Mouse (Mus musculus): ENCODE measurements around the gene G0s2. TPM values are rescaled to one million over a fixed set of nuclear protein-coding genes. Genes with fewer than 3 reads are reported as not detected.
"Not testable (repeated sequence)": the region's sequence is repeated elsewhere in the genome, so short reads cannot be mapped to it uniquely, and the experiment has no call there.

The G0s2 gene
- polyA plus RNA-seq, 1 experiment from 2014 or later, result 6.2 TPM

DNA sequence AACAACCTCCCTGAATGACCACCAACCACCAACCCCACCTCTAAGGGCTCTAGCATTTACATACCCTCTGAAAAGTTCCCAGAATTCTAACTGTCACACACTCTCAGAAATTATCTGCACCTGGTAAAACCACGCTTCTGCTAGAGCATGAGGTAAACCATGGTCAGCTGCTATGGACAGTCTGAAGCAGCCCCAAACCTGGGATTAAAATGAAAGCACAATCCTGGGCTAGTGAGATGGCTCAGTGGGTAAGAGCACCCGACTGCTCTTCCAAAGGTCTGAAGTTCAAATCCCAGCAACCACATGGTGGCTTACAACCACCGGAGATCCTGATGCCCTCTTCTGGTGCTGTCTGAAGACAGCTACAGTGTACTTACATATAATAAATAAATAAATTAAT lies 19.1 kb downstream of the G0s2 start:
- H3K4me2 ChIP-seq (ENCODE audit: low read depth, severe bottlenecking); H3K36me3 ChIP-seq (ENCODE audit: control insufficient read depth, insufficient read depth, low read length); DNase-seq (ENCODE audit: low spot score); H3K4me1 ChIP-seq (ENCODE audit: control insufficient read depth, insufficient read depth, low read length); H3K27me3 ChIP-seq (ENCODE audit: control insufficient read depth, insufficient read depth, low read length); H3K9me3 ChIP-seq (ENCODE audit: control insufficient read depth, low read length); H3K9ac ChIP-seq (ENCODE audit: low read length); ATAC-seq (ENCODE audit: insufficient number of reproducible peaks, low FRiP score, low TSS enrichment, low read depth); H3K4me3 ChIP-seq (ENCODE audit: low read depth, low read length); H3K27ac ChIP-seq (replicated peaks; ENCODE audit: low read depth, low read length): not testable (repeated sequence)
- WGBS, result 74% methylated on average over 3 of the region's 3 CpGs

DNA sequence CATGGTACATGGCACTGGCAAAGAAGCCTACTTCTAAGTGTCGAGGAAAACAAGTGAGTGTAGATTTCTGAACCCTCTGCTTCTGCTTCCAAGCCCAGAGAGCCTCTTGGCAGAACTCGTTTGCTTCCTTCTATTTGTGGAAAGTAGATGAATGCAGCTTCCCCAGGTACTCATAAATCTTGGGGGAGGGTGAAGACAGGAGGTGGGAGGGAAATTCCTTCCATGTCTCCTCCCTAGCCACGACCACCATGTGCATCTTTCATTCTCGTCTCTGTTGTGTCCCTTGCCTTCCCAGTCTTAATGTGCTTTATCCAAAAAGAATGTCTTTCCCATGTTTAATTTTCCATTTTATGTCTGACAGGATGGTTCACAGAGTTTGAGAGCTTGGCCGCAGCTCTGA lies 20.4 kb downstream of the G0s2 start:
- H3K27me3 ChIP-seq (ENCODE audit: control insufficient read depth, insufficient read depth, low read length), result no peaks in the 10 kb centered on the region
- WGBS, result 27% methylated on average over 5 of the region's 5 CpGs
- no peaks in the 10 kb centered on the region for H3K9me3 ChIP-seq (ENCODE audit: control insufficient read depth, low read length)
- no peak for DNase-seq (ENCODE audit: low spot score)
- no peaks in the 10 kb centered on the region for H3K36me3 ChIP-seq (ENCODE audit: control insufficient read depth, insufficient read depth, low read length)
- no peaks in the 10 kb centered on the region for H3K4me1 ChIP-seq (ENCODE audit: control insufficient read depth, insufficient read depth, low read length)
- H3K27ac ChIP-seq (replicated peaks; ENCODE audit: low read depth, low read length), result no peak overlapping the region
- no peak for ATAC-seq (ENCODE audit: insufficient number of reproducible peaks, low FRiP score, low TSS enrichment, low read depth)
- H3K9ac ChIP-seq (ENCODE audit: low read length), result no peak overlapping the region
- H3K4me3 ChIP-seq (ENCODE audit: low read depth, low read length), result no peak overlapping the region
- H3K4me2 ChIP-seq (ENCODE audit: low read depth, severe bottlenecking), result no peak overlapping the region

DNA sequence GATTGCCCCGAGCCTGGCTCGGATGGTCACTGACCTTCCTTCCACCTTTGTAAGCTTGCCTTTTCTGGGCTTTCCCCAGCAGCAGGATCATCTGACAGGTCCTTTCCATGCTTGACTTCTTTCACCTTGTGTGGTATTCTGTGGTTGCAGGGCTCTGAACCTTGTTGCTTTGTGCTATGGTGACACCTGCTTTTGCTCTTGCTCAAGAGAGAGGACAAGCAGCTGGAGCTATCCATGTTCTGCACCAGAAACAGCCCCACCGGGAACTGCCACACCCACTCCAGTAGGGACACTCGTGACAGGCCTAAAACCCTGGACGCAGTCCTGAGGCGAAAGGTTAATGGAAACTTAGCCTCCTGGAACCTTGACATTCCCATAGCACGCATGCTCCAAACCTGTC lies 21.6 kb downstream of the G0s2 start:
- no peak overlapping the region for H3K27ac ChIP-seq (replicated peaks; ENCODE audit: low read depth, low read length)
- H3K4me3 ChIP-seq (ENCODE audit: low read depth, low read length), result no peak overlapping the region
- H3K4me2 ChIP-seq (ENCODE audit: low read depth, severe bottlenecking), result no peak overlapping the region
- no peak overlapping the region for H3K9ac ChIP-seq (ENCODE audit: low read length)
- no peak for DNase-seq (ENCODE audit: low spot score)
- no peaks in the 10 kb centered on the region for H3K27me3 ChIP-seq (ENCODE audit: control insufficient read depth, insufficient read depth, low read length)
- no peaks in the 10 kb centered on the region for H3K4me1 ChIP-seq (ENCODE audit: control insufficient read depth, insufficient read depth, low read length)
- no peak for ATAC-seq (ENCODE audit: insufficient number of reproducible peaks, low FRiP score, low TSS enrichment, low read depth)
- H3K9me3 ChIP-seq (ENCODE audit: control insufficient read depth, low read length), result no peaks in the 10 kb centered on the region
- 84% methylated on average over 7 of the region's 7 CpGs for WGBS
- no peaks in the 10 kb centered on the region for H3K36me3 ChIP-seq (ENCODE audit: control insufficient read depth, insufficient read depth, low read length)

DNA sequence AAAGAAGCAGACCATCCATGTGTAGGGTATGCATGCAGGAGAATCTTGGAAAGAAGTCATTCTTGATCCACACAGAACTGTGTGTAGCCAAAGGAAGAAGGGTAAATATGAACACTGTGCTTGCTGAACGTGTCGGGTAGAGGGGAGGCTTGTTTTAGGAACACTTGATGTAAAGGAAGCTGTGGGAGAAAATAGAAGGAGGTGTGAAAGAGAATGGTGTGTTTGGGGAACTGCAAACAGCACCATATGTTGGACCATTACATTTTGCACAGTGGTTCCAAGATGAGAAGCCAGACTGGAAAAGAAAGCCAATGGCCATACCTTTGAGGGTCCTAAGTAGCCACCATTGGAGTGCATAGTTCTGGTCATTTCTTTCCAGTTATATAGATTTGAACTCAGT lies 23.0 kb downstream of the G0s2 start:
- H3K4me2 ChIP-seq (ENCODE audit: low read depth, severe bottlenecking), result no peak overlapping the region
- 83% methylated on average over 2 of the region's 2 CpGs for WGBS
- no peak overlapping the region for H3K27ac ChIP-seq (replicated peaks; ENCODE audit: low read depth, low read length)
- H3K4me1 ChIP-seq (ENCODE audit: control insufficient read depth, insufficient read depth, low read length), result no peaks in the 10 kb centered on the region
- DNase-seq (ENCODE audit: low spot score) (no peak), ATAC-seq (ENCODE audit: insufficient number of reproducible peaks, low FRiP score, low TSS enrichment, low read depth) (no peak)
- H3K9ac ChIP-seq (ENCODE audit: low read length), result no peak overlapping the region
- H3K4me3 ChIP-seq (ENCODE audit: low read depth, low read length), result no peak overlapping the region
- no peaks in the 10 kb centered on the region for H3K9me3 ChIP-seq (ENCODE audit: control insufficient read depth, low read length)
- no peaks in the 10 kb centered on the region for H3K36me3 ChIP-seq (ENCODE audit: control insufficient read depth, insufficient read depth, low read length)
- H3K27me3 ChIP-seq (ENCODE audit: control insufficient read depth, insufficient read depth, low read length), result no peaks in the 10 kb centered on the region

DNA sequence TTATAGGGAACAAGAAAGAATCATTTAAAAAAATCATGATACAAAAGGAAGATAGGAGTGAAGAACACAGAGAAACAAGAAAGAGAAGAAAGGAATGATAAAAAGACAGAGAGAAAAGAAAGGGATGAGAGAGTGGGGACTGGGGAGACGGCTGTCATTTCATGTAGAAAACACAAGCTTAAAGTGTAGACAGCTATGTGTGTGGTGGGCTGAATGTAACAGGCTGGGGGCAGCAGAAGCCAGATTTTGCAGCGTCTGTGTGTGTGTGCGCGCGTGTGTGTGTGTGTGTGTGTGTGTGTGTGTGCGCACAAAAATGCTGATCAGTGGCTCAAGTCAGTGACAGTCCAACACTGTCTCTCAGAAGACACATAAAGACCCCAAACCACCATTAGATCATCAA lies 28.8 kb downstream of the G0s2 start:
- Histone ChIP-seq H3K9ac (ENCODE audit: low read length) (no peak overlapping the region), H3K27ac (replicated peaks; ENCODE audit: low read depth, low read length) (no peak overlapping the region), H3K4me2 (ENCODE audit: low read depth, severe bottlenecking) (no peak overlapping the region), H3K36me3 (ENCODE audit: control insufficient read depth, insufficient read depth, low read length) (no peaks in the 10 kb centered on the region), H3K27me3 (ENCODE audit: control insufficient read depth, insufficient read depth, low read length) (no peaks in the 10 kb centered on the region), H3K4me3 (ENCODE audit: low read depth, low read length) (no peak overlapping the region), H3K4me1 (ENCODE audit: control insufficient read depth, insufficient read depth, low read length) (no peaks in the 10 kb centered on the region), H3K9me3 (ENCODE audit: control insufficient read depth, low read length) (no peaks in the 10 kb centered on the region)
- WGBS, result 78% methylated on average over 6 of the region's 6 CpGs
- no peak for ATAC-seq (ENCODE audit: insufficient number of reproducible peaks, low FRiP score, low TSS enrichment, low read depth)
- no peak for DNase-seq (ENCODE audit: low spot score)

DNA sequence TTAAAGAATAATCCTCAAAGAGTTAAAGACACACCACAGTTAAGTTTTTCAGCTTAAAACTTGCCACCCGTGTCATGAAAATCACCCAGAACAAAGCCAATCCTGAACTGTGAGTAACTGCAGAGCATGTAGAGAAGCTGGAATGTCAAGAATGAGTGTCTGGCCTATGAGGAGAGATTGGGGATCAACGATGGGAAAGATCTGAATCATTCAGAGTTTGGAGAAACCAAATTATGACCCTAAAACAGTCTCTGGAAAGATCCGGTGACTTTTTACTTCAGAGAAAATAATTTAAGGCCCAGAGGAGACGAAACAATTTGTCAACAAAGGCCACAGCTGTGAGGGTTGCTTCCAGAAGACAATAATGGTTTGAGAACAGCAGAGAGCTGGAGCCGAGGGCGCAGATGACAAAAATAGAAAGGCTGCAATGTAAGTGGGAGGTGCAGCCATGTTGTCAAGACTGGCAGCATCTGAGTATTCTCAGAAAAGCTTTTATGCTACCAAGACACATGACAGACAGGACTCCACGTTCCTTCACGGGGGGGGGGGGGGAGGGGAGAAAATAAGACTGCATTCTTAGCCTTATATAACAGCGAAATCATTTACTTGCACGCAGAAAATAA lies 29.3 kb downstream of the G0s2 start:
- H3K27ac ChIP-seq (replicated peaks; ENCODE audit: low read depth, low read length), result no peak overlapping the region

DNA sequence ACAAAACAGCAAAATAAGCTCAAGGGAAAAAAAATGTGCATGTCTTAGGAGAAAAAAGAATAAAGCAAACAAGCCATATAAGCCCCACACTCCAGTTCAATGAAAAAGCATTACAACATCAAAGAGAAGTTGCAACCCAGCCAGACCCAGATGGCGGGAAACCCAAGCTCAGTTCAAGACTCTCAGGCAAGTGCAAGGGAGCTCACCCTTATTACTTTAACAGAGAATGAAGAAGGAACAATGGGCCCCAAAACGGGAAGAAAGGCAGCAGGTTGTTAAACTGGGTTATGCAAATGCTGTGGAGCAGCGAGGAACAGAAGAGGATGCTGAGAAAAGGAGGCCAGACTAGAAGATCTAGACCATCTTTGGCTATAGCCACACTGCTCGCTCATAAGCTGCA lies 30.2 kb downstream of the G0s2 start:
- 65% methylated on average over 4 of the region's 4 CpGs for WGBS
- H3K9ac ChIP-seq (ENCODE audit: low read length), result no peak overlapping the region
- no peaks in the 10 kb centered on the region for H3K36me3 ChIP-seq (ENCODE audit: control insufficient read depth, insufficient read depth, low read length)
- no peak overlapping the region for H3K4me2 ChIP-seq (ENCODE audit: low read depth, severe bottlenecking)
- no peak overlapping the region for H3K27ac ChIP-seq (replicated peaks; ENCODE audit: low read depth, low read length)
- ATAC-seq (ENCODE audit: insufficient number of reproducible peaks, low FRiP score, low TSS enrichment, low read depth), result no peak
- H3K27me3 ChIP-seq (ENCODE audit: control insufficient read depth, insufficient read depth, low read length), result no peaks in the 10 kb centered on the region
- no peaks in the 10 kb centered on the region for H3K9me3 ChIP-seq (ENCODE audit: control insufficient read depth, low read length)
- DNase-seq (ENCODE audit: low spot score), result no peak
- H3K4me1 ChIP-seq (ENCODE audit: control insufficient read depth, insufficient read depth, low read length), result no peaks in the 10 kb centered on the region
- H3K4me3 ChIP-seq (ENCODE audit: low read depth, low read length), result no peak overlapping the region

More for the DNA sequence above, 29.3 kb downstream of the G0s2 start:
- no peak overlapping the region for H3K4me3 ChIP-seq (ENCODE audit: low read depth, low read length)
- no peak overlapping the region for H3K9ac ChIP-seq (ENCODE audit: low read length)
- no peaks in the 10 kb centered on the region for H3K36me3 ChIP-seq (ENCODE audit: control insufficient read depth, insufficient read depth, low read length)
- 75% methylated on average over 10 of the region's 10 CpGs for WGBS
- no peaks in the 10 kb centered on the region for H3K27me3 ChIP-seq (ENCODE audit: control insufficient read depth, insufficient read depth, low read length)
- DNase-seq (ENCODE audit: low spot score) (no peak), ATAC-seq (ENCODE audit: insufficient number of reproducible peaks, low FRiP score, low TSS enrichment, low read depth) (no peak)
- no peaks in the 10 kb centered on the region for H3K9me3 ChIP-seq (ENCODE audit: control insufficient read depth, low read length)
- no peak overlapping the region for H3K4me2 ChIP-seq (ENCODE audit: low read depth, severe bottlenecking)
- no peaks in the 10 kb centered on the region for H3K4me1 ChIP-seq (ENCODE audit: control insufficient read depth, insufficient read depth, low read length)

DNA sequence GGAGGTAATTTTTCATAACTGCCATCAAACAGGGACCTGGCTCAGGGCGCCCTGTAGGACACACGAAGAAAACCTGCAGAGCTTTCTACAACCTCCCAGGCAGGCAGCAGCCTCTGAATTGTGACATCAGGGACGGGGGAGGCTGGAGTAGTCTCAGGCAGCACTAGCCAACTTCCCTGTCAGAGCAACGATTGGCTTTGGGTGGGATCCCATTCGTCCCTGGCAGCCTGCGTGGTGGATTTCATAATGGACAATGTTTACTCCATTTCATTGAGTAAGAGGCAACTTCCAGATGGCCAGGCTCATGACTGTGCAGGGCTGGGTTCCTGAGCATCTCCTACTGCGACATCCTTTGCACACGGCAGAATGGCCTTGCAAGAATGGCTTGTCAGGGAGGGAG lies 30.8 kb downstream of the G0s2 start:
- Histone ChIP-seq H3K27me3 (ENCODE audit: control insufficient read depth, insufficient read depth, low read length) (no peaks in the 10 kb centered on the region), H3K4me1 (ENCODE audit: control insufficient read depth, insufficient read depth, low read length) (no peaks in the 10 kb centered on the region), H3K9me3 (ENCODE audit: control insufficient read depth, low read length) (no peaks in the 10 kb centered on the region), H3K4me2 (ENCODE audit: low read depth, severe bottlenecking) (no peak overlapping the region), H3K27ac (replicated peaks; ENCODE audit: low read depth, low read length) (no peak overlapping the region), H3K4me3 (ENCODE audit: low read depth, low read length) (no peak overlapping the region), H3K36me3 (ENCODE audit: control insufficient read depth, insufficient read depth, low read length) (no peaks in the 10 kb centered on the region), H3K9ac (ENCODE audit: low read length) (no peak overlapping the region)
- DNase-seq (ENCODE audit: low spot score) (no peak), ATAC-seq (ENCODE audit: insufficient number of reproducible peaks, low FRiP score, low TSS enrichment, low read depth) (no peak)
- WGBS, result 82% methylated on average over 8 of the region's 8 CpGs

DNA sequence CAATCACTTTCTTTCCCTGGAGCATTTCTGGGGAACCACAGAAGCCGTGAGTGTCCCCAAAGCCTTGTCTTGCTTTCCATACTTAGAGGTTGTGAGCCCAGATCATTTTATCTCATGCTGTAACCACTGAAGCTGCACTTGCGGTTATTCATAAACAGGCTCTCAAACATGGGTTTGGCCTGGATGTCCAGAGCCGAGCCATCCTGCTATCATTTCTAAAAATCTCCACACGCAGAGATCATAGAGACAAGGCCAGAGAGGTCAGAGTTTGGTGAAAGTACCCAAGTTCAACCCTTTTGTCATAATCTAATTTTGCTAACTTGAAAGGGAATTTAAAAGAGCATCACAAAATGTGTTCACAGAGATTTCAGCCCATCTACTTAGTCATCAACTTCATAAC lies 31.6 kb downstream of the G0s2 start:
- ATAC-seq (ENCODE audit: insufficient number of reproducible peaks, low FRiP score, low TSS enrichment, low read depth) (no peak), DNase-seq (ENCODE audit: low spot score) (no peak)
- Histone ChIP-seq H3K36me3 (ENCODE audit: control insufficient read depth, insufficient read depth, low read length) (no peaks in the 10 kb centered on the region), H3K4me1 (ENCODE audit: control insufficient read depth, insufficient read depth, low read length) (no peaks in the 10 kb centered on the region), H3K27me3 (ENCODE audit: control insufficient read depth, insufficient read depth, low read length) (no peaks in the 10 kb centered on the region), H3K4me3 (ENCODE audit: low read depth, low read length) (no peak overlapping the region), H3K9me3 (ENCODE audit: control insufficient read depth, low read length) (no peaks in the 10 kb centered on the region), H3K27ac (replicated peaks; ENCODE audit: low read depth, low read length) (no peak overlapping the region), H3K9ac (ENCODE audit: low read length) (no peak overlapping the region), H3K4me2 (ENCODE audit: low read depth, severe bottlenecking) (no peak overlapping the region)
- 87% methylated on average over 4 of the region's 4 CpGs for WGBS

All from limb, embryonic 11.5 days (tissue).